Mouse (Mus musculus) spleen, adult 2 months (tissue): ENCODE results near the gene Prss38.

ENCODE experiments used
- CTCF ChIP-seq: fragments of 200-500 bp; IDR thresholded peaks from 2 replicates; pipeline ENCODE4 v1.5.1; 2011; ENCODE audit warnings: mild to moderate bottlenecking, inconsistent platforms; ENCODE audit not compliant: insufficient read depth, insufficient read length, insufficient replicate concordance; ENCODE audit errors: extremely low read depth
- POLR2A ChIP-seq: fragments of 200-500 bp; IDR thresholded peaks from 2 replicates; pipeline ENCODE4 v1.6.1; 2011; ENCODE audit warnings: low read depth, low read length, inconsistent platforms

DNA sequence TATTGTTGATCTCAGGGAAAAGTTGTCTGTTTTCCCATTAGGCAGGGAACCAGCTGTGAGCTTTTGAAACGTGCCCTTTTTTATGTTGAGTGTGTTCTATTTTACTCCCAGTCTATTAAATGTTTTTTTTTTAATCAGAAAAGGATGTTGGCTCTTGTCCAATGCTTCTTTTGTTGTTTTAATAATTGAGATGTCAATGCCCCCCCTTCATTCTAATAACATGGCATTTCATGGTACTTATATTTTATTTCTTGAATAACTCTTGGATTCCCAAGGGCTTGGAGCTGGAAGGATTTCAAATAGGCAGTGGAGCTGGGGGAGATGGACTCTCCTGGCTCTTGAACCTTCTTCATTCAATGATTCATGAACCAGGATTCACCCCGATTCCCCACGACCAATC lies 9.4 kb downstream of the Prss38 start:
- TF ChIP-seq CTCF (no peak), POLR2A (no peak)
